Mouse (Mus musculus) myocyte (in vitro differentiated cells): ENCODE results near the gene Atp1b2.

ENCODE experiments used
- CEBPB ChIP-seq: IDR thresholded peaks from 2 replicates; pipeline ENCODE4 v1.6.1; 2011; ENCODE audit warnings: mild to moderate bottlenecking, moderate library complexity; ENCODE audit not compliant: poor library complexity, insufficient read depth, severe bottlenecking
- E2F4 ChIP-seq: IDR thresholded peaks from one replicate; pipeline ENCODE4 v1.6.1; 2011; ENCODE audit warnings: mild to moderate bottlenecking, control low read depth, moderate library complexity; ENCODE audit not compliant: insufficient read depth
- MAX ChIP-seq: IDR thresholded peaks from one replicate; pipeline ENCODE4 v1.6.1; 2011; ENCODE audit warnings: low read depth, mild to moderate bottlenecking, control low read depth
- MYOD1 ChIP-seq, 3 experiments: IDR thresholded peaks; one replicate each; pipeline ENCODE4 v1.6.1; 2011; ENCODE audit warnings: control low read depth in 2 of 3, low read depth in 2 of 3, mild to moderate bottlenecking in 2 of 3, moderate library complexity in 1 of 3; ENCODE audit not compliant: insufficient read length in 2 of 3, control insufficient read depth in 1 of 3
- MYOG ChIP-seq, 3 experiments: IDR thresholded peaks; one replicate each; pipeline ENCODE4 v1.6.1; 2011; ENCODE audit warnings: control low read depth in 2 of 3, low read depth in 2 of 3, mild to moderate bottlenecking in 2 of 3; ENCODE audit not compliant: insufficient read length in 2 of 3, control insufficient read depth in 1 of 3, insufficient read depth in 1 of 3
- POLR2A ChIP-seq: IDR thresholded peaks from one replicate; pipeline ENCODE4 v1.6.1; 2011; ENCODE audit warnings: low read depth, mild to moderate bottlenecking, control low read depth, moderate library complexity; ENCODE audit not compliant: insufficient read length
- POLR2AphosphoS2 ChIP-seq: IDR thresholded peaks from one replicate; pipeline ENCODE4 v1.6.1; 2011; ENCODE audit warnings: low read depth, control low read depth; ENCODE audit not compliant: insufficient read length
- TCF3 ChIP-seq: IDR thresholded peaks from one replicate; pipeline ENCODE4 v1.6.1; 2011; ENCODE audit warnings: low read depth, control low read depth; ENCODE audit not compliant: insufficient read length
- USF1 ChIP-seq: IDR thresholded peaks from one replicate; pipeline ENCODE4 v1.6.1; 2011; ENCODE audit warnings: low read depth, mild to moderate bottlenecking, control low read depth, moderate library complexity

GRCm38 (mm10) chr11:69576307-69576706 lies 29.4 kb downstream of the Atp1b2 start:
- TF ChIP-seq TCF3 (no peak), E2F4 (no peak), POLR2A (no peak), POLR2AphosphoS2 (no peak), CEBPB (no peak), USF1 (no peak), MYOG (IDR thresholded peaks at IDR 0.05; ENCODE audit: control insufficient read depth in 1 of 3, insufficient read depth in 1 of 3, insufficient read length in 2 of 3, low read depth in 2 of 3) (no peak), MYOD1 (IDR thresholded peaks at IDR 0.05; ENCODE audit: control insufficient read depth in 1 of 3, insufficient read length in 2 of 3, low read depth in 2 of 3) (no peak), MAX (no peak)
